Mouse (Mus musculus): ENCODE measurements around the gene Pcsk6.

Pcsk6 gene

GRCm38 (mm10) chr7:65946397-65946796 lies 84.9 kb downstream of the Pcsk6 start:
- no peak for DNase-seq

- DNase-seq = no peak
Measured at GRCm38 (mm10) chr7:65948891-65949290, 87.4 kb downstream of the Pcsk6 start.

GRCm38 (mm10) chr7:65954583-65954982 lies 93.0 kb downstream of the Pcsk6 start:
- no peak for DNase-seq

- DNase-seq = peak; percentile 77
Measured at GRCm38 (mm10) chr7:65955304-65956220, 94.0 kb downstream of the Pcsk6 start.

GRCm38 (mm10) chr7:65957245-65957644 lies 95.7 kb downstream of the Pcsk6 start:
- DNase-seq = no peak

GRCm38 (mm10) chr7:65958105-65958504 lies 96.6 kb downstream of the Pcsk6 start:
- no peak for DNase-seq

GRCm38 (mm10) chr7:65959221-65959924 lies 97.8 kb downstream of the Pcsk6 start:
- no peak for DNase-seq

- no peak for DNase-seq
Measured at GRCm38 (mm10) chr7:65962611-65963010, 101.1 kb downstream of the Pcsk6 start.

GRCm38 (mm10) chr7:65964398-65964797 lies 102.9 kb downstream of the Pcsk6 start:
- DNase-seq = no peak

- DNase-seq = no peak
Measured at GRCm38 (mm10) chr7:65971301-65971700, 109.8 kb downstream of the Pcsk6 start.

- DNase-seq = no peak
Measured at GRCm38 (mm10) chr7:65977286-65977685, 115.8 kb downstream of the Pcsk6 start.

GRCm38 (mm10) chr7:65977977-65978376 lies 116.4 kb downstream of the Pcsk6 start:
- DNase-seq = no peak

GRCm38 (mm10) chr7:65978996-65979823 lies 117.7 kb downstream of the Pcsk6 start:
- DNase-seq = no peak

- no peak for DNase-seq
Measured at GRCm38 (mm10) chr7:65980000-65980399, 118.5 kb downstream of the Pcsk6 start.

GRCm38 (mm10) chr7:65982057-65982456 lies 120.5 kb downstream of the Pcsk6 start:
- DNase-seq = no peak

- DNase-seq = no peak
Measured at GRCm38 (mm10) chr7:65988249-65988648, 126.7 kb downstream of the Pcsk6 start.

- DNase-seq = no peak
Measured at GRCm38 (mm10) chr7:65988709-65989108, 127.2 kb downstream of the Pcsk6 start.

GRCm38 (mm10) chr7:65992329-65992728 lies 130.8 kb downstream of the Pcsk6 start:
- no peak for DNase-seq

- DNase-seq = peak; percentile 26
Measured at GRCm38 (mm10) chr7:65993410-65993809, 131.9 kb downstream of the Pcsk6 start.

- DNase-seq = no peak
Measured at GRCm38 (mm10) chr7:66001035-66001754, 139.7 kb downstream of the Pcsk6 start.

- DNase-seq = no peak
Measured at GRCm38 (mm10) chr7:66001797-66002196, 140.3 kb downstream of the Pcsk6 start.

- no peak for DNase-seq
Measured at GRCm38 (mm10) chr7:66003447-66003846, 141.9 kb downstream of the Pcsk6 start.
